ENCODE assay signal across 20 mouse cellular contexts in genomic region chr1:39476341-39476740, GRCm38 (mm10). TPM values are rescaled to one million over a fixed set of nuclear protein-coding genes. Genes with fewer than 3 reads are reported as not detected.
DNase-seq lines count a peak whose midpoint lies in the region; ATAC-seq and TF ChIP-seq lines count a peak whose summit lies in the region.
"Had no signal": no experiment of that assay in that cellular context is flagged by ENCODE, and none has a peak within 500 bp of the region (broad histone marks: within the 10 kb centered on the region; RNA-seq: fewer than 3 reads in every experiment).

No protein-coding gene starts in this region.

- no peak overlapping the region for H3K4me3 ChIP-seq in embryonic facial prominence, embryonic 13.5 days
- no peak overlapping the region for H3K4me3 ChIP-seq in embryonic facial prominence, embryonic 10.5 days
- H3K4me3 ChIP-seq in kidney, postnatal 0 days (replicated peaks; ENCODE audit: low read depth, low read length): no peak overlapping the region
- H3K4me3 ChIP-seq in kidney, embryonic 16.5 days (ENCODE audit: low read length): no peak overlapping the region
- H3K4me3 ChIP-seq in liver, embryonic 16.5 days (ENCODE audit: low read depth, low read length): peak overlapping the region; percentile 82
- no peak overlapping the region for H3K4me3 ChIP-seq in forebrain, postnatal 0 days (ENCODE audit: low read depth, low read length)

- no peaks in the 10 kb centered on the region for H3K9me3 ChIP-seq in embryonic facial prominence, embryonic 13.5 days
- peaks cover 4% of the 10 kb centered on the region; the same call in 1 of the 2 replicates for H3K9me3 ChIP-seq in embryonic facial prominence, embryonic 10.5 days
- no peaks in the 10 kb centered on the region for H3K9me3 ChIP-seq in kidney, postnatal 0 days (replicated peaks; ENCODE audit: low read length)
- H3K9me3 ChIP-seq in kidney, embryonic 16.5 days (ENCODE audit: low read length): no peaks in the 10 kb centered on the region
- H3K9me3 ChIP-seq in liver, embryonic 16.5 days (replicated peaks; ENCODE audit: control insufficient read depth, low read length): no peaks in the 10 kb centered on the region
- no peaks in the 10 kb centered on the region for H3K9me3 ChIP-seq in forebrain, postnatal 0 days (ENCODE audit: low read length)

- WGBS in embryonic facial prominence, embryonic 13.5 days: 80% methylated on average over 1 of the region's 1 CpGs
- WGBS in embryonic facial prominence, embryonic 10.5 days: 77% methylated on average over 1 of the region's 1 CpGs
- WGBS in kidney, postnatal 0 days: 67% methylated on average over 1 of the region's 1 CpGs
- WGBS in kidney, embryonic 16.5 days: 71% methylated on average over 1 of the region's 1 CpGs
- WGBS in liver, embryonic 16.5 days (ENCODE audit: insufficient replicate concordance): 59% methylated on average over 1 of the region's 1 CpGs
- 76% methylated on average over 1 of the region's 1 CpGs for WGBS in forebrain, postnatal 0 days

- no peaks in the 10 kb centered on the region for H3K36me3 ChIP-seq in embryonic facial prominence, embryonic 13.5 days
- no peaks in the 10 kb centered on the region for H3K36me3 ChIP-seq in embryonic facial prominence, embryonic 10.5 days (replicated peaks)
- H3K36me3 ChIP-seq in kidney, postnatal 0 days (ENCODE audit: insufficient read depth, low read length): no peaks in the 10 kb centered on the region
- no peaks in the 10 kb centered on the region for H3K36me3 ChIP-seq in kidney, embryonic 16.5 days (ENCODE audit: insufficient read depth, low read length)
- H3K36me3 ChIP-seq in liver, embryonic 16.5 days (ENCODE audit: control insufficient read depth, insufficient read depth): no peaks in the 10 kb centered on the region; the same call in 1 of the 2 replicates
- H3K36me3 ChIP-seq in forebrain, postnatal 0 days (ENCODE audit: insufficient read depth): no peaks in the 10 kb centered on the region
- H3K36me3 ChIP-seq: forebrain, embryonic 10.5 days had no signal

- peaks cover 20% of the 10 kb centered on the region for H3K27me3 ChIP-seq in embryonic facial prominence, embryonic 13.5 days
- peaks cover 24% of the 10 kb centered on the region for H3K27me3 ChIP-seq in embryonic facial prominence, embryonic 10.5 days (replicated peaks; ENCODE audit: low read depth, poor library complexity, severe bottlenecking)
- H3K27me3 ChIP-seq in kidney, postnatal 0 days (ENCODE audit: insufficient read depth, low read length): no peaks in the 10 kb centered on the region
- no peaks in the 10 kb centered on the region for H3K27me3 ChIP-seq in kidney, embryonic 16.5 days (ENCODE audit: insufficient read depth, low read length)
- no peaks in the 10 kb centered on the region for H3K27me3 ChIP-seq in liver, embryonic 16.5 days (ENCODE audit: control insufficient read depth, insufficient read depth, low read depth, low read length)
- H3K27me3 ChIP-seq in forebrain, postnatal 0 days (ENCODE audit: insufficient read depth, low read length): no peaks in the 10 kb centered on the region

- no peak for TF ChIP-seq CTCF in kidney, postnatal 0 days (IDR thresholded peaks at IDR 0.05; ENCODE audit: low read depth)
- no peak for TF ChIP-seq CTCF in forebrain, postnatal 0 days (IDR thresholded peaks at IDR 0.05; ENCODE audit: low read depth)

- no peak for DNase-seq in embryonic facial prominence, embryonic 10.5 days (ENCODE audit: low spot score)
- DNase-seq in kidney, postnatal 0 days (ENCODE audit: low spot score): no peak
- DNase-seq in forebrain, postnatal 0 days: no peak
- no peak for DNase-seq in right cerebral cortex, postnatal 4 days
- DNase-seq: adrenal gland, postnatal 14 days; cerebellum, adult 11 months; cerebellum, postnatal 25 days; embryo, embryonic 11 days; kidney, postnatal 10 days; retina, postnatal 1 day; thymus, postnatal 25 days had no signal

- no peak overlapping the region for H3K27ac ChIP-seq in embryonic facial prominence, embryonic 13.5 days
- no peak overlapping the region for H3K27ac ChIP-seq in embryonic facial prominence, embryonic 10.5 days (replicated peaks)
- H3K27ac ChIP-seq in kidney, postnatal 0 days: no peak overlapping the region
- no peak overlapping the region for H3K27ac ChIP-seq in kidney, embryonic 16.5 days (ENCODE audit: low read length)
- H3K27ac ChIP-seq in liver, embryonic 16.5 days (ENCODE audit: low read length): no peak overlapping the region
- no peak overlapping the region for H3K27ac ChIP-seq in forebrain, postnatal 0 days (ENCODE audit: low read depth, low read length)
- H3K27ac ChIP-seq: forebrain, embryonic 10.5 days had no signal

- 0 out of 2 replicates have a peak overlapping the region, but pooled peaks have one; percentile 98 for H3K4me2 ChIP-seq in embryonic facial prominence, embryonic 13.5 days
- peak overlapping the region; percentile 15; the same call in 1 of the 2 replicates for H3K4me2 ChIP-seq in kidney, postnatal 0 days (ENCODE audit: low read length)
- H3K4me2 ChIP-seq in kidney, embryonic 16.5 days (replicated peaks; ENCODE audit: low read depth, low read length): no peak overlapping the region
- peak overlapping the region; percentile 98 for H3K4me2 ChIP-seq in liver, embryonic 16.5 days (ENCODE audit: low read depth, low read length)
- H3K4me2 ChIP-seq in forebrain, postnatal 0 days (ENCODE audit: low read depth): no peak overlapping the region

- no peak for ATAC-seq in embryonic facial prominence, embryonic 13.5 days (ENCODE audit: insufficient number of reproducible peaks, insufficient read depth, low FRiP score, low TSS enrichment, low read depth)
- no peak for ATAC-seq in kidney, postnatal 0 days (replicated peaks; ENCODE audit: low FRiP score, low read depth)
- no peak for ATAC-seq in kidney, embryonic 16.5 days (ENCODE audit: low FRiP score, low TSS enrichment)
- ATAC-seq in granulocyte monocyte progenitor cell, adult 5-6 weeks (replicated peaks; ENCODE audit: poor library complexity, severe bottlenecking): peak; percentile 31
- ATAC-seq in liver, embryonic 16.5 days (ENCODE audit: low read depth): no peak
- ATAC-seq in forebrain, postnatal 0 days: no peak
- ATAC-seq: activated CD4-positive, CD25-positive, alpha-beta regulatory T cell, adult 4 months; CD4-positive, CD25-positive, alpha-beta regulatory T cell, adult 4 months; inflammation-experienced regulatory T-cells, adult 6 months; Patski had no signal

- no peak overlapping the region for H3K9ac ChIP-seq in embryonic facial prominence, embryonic 13.5 days
- H3K9ac ChIP-seq in kidney, postnatal 0 days (ENCODE audit: low read depth, low read length): no peak overlapping the region
- no peak overlapping the region for H3K9ac ChIP-seq in kidney, embryonic 16.5 days (replicated peaks; ENCODE audit: low read length)
- no peak overlapping the region for H3K9ac ChIP-seq in liver, embryonic 16.5 days (ENCODE audit: low read depth, low read length)
- H3K9ac ChIP-seq in forebrain, postnatal 0 days: no peak overlapping the region

- H3K4me1 ChIP-seq in embryonic facial prominence, embryonic 13.5 days: peaks cover 16% of the 10 kb centered on the region
- H3K4me1 ChIP-seq in embryonic facial prominence, embryonic 10.5 days: peaks cover 25% of the 10 kb centered on the region
- H3K4me1 ChIP-seq in kidney, postnatal 0 days (replicated peaks; ENCODE audit: insufficient read depth, low read length): 0 out of 2 replicates have a peak, but pooled peaks cover 8% of the 10 kb centered on the region
- peaks cover 21% of the 10 kb centered on the region; the same call in 1 of the 2 replicates for H3K4me1 ChIP-seq in kidney, embryonic 16.5 days (ENCODE audit: insufficient read depth, low read length)
- peaks cover 40% of the 10 kb centered on the region for H3K4me1 ChIP-seq in liver, embryonic 16.5 days (ENCODE audit: control insufficient read depth, low read depth, low read length)
- peaks cover 13% of the 10 kb centered on the region; the same call in 1 of the 2 replicates for H3K4me1 ChIP-seq in forebrain, postnatal 0 days (ENCODE audit: insufficient read depth)

RNA-seq across cellular contexts. Expression of gene Tbc1d8, which starts 2.2 kb away (rescaled TPM):
- 9.3 and 10.0 TPM in 2 replicates for polyA plus RNA-seq in embryonic facial prominence, embryonic 13.5 days (2015; fragmentation: Nextera tagmentation; extraction: Ambion mirVana)
- 5.2 and 5.3 TPM in 2 replicates for polyA plus RNA-seq in embryonic facial prominence, embryonic 10.5 days (2016; fragmentation: Nextera tagmentation; extraction: Ambion mirVana)
- polyA plus RNA-seq in kidney, postnatal 0 days (2015; fragmentation: Nextera tagmentation; extraction: Ambion mirVana): 7.3 and 7.6 TPM in 2 replicates
- polyA plus RNA-seq in kidney, embryonic 16.5 days (2015; fragmentation: Nextera tagmentation; extraction: Ambion mirVana): 10.1 and 10.3 TPM in 2 replicates
- total RNA-seq in granulocyte monocyte progenitor cell, adult 5-6 weeks (2014; fragmentation: Nextera tagmentation): 14.2 and 44.5 TPM in 2 replicates
- 9.7 and 13.8 TPM in 2 replicates for total RNA-seq in granulocyte monocyte progenitor cell, adult 5-6 weeks (2017)
- polyA plus RNA-seq in liver, embryonic 16.5 days (2015; fragmentation: Nextera tagmentation; extraction: Ambion mirVana): 6.2 and 7.2 TPM in 2 replicates
- 15.9 and 19.3 TPM in 2 replicates for total RNA-seq in forebrain, postnatal 0 days (2014; rRNA removed)
- polyA plus RNA-seq in forebrain, postnatal 0 days (2015; fragmentation: Nextera tagmentation; extraction: Ambion mirVana): 6.0 and 7.7 TPM in 2 replicates

RNA-seq across cellular contexts. Expression of gene Cnot11, which starts 58.5 kb away (rescaled TPM):
- 21.6 and 21.9 TPM in 2 replicates for polyA plus RNA-seq in embryonic facial prominence, embryonic 13.5 days (2015; fragmentation: Nextera tagmentation; extraction: Ambion mirVana)
- 23.2 and 25.3 TPM in 2 replicates for polyA plus RNA-seq in embryonic facial prominence, embryonic 10.5 days (2016; fragmentation: Nextera tagmentation; extraction: Ambion mirVana)
- polyA plus RNA-seq in kidney, postnatal 0 days (2015; fragmentation: Nextera tagmentation; extraction: Ambion mirVana): 16.8 and 18.6 TPM in 2 replicates
- polyA plus RNA-seq in kidney, embryonic 16.5 days (2015; fragmentation: Nextera tagmentation; extraction: Ambion mirVana): 14.6 and 15.6 TPM in 2 replicates
- 16.3 and 28.7 TPM in 2 replicates for total RNA-seq in granulocyte monocyte progenitor cell, adult 5-6 weeks (2014; fragmentation: Nextera tagmentation)
- 25.9 and 28.3 TPM in 2 replicates for total RNA-seq in granulocyte monocyte progenitor cell, adult 5-6 weeks (2017)
- polyA plus RNA-seq in liver, embryonic 16.5 days (2015; fragmentation: Nextera tagmentation; extraction: Ambion mirVana): 4.5 and 5.6 TPM in 2 replicates
- 27.9 and 38.8 TPM in 2 replicates for total RNA-seq in forebrain, postnatal 0 days (2014; rRNA removed)
- 11.1 and 11.2 TPM in 2 replicates for polyA plus RNA-seq in forebrain, postnatal 0 days (2015; fragmentation: Nextera tagmentation; extraction: Ambion mirVana)

Comparison
In these comparisons a context has a peak if more than half of its experiments do, and no peak if none do; other contexts are left out.
1. H3K4me2 ChIP-seq: peak in embryonic facial prominence, embryonic 13.5 days (single experiment), kidney, postnatal 0 days (single experiment) and liver, embryonic 16.5 days (single experiment); none in kidney, embryonic 16.5 days (single experiment) and forebrain, postnatal 0 days (single experiment).